Mouse (Mus musculus): ENCODE measurements around the gene Cadm4. TPM values are rescaled to one million over a fixed set of nuclear protein-coding genes. Genes with fewer than 3 reads are reported as not detected.
A peak's percentile ranks its signal among the peaks of the same experiment; 100 is the strongest.
"Not testable (repeated sequence)": the region's sequence is repeated elsewhere in the genome, so short reads cannot be mapped to it uniquely, and the experiment has no call there.

Cadm4 gene
- total and polyA plus RNA-seq, 3 experiments, result 14.0 to 20.4 (median 14.7) TPM

DNA sequence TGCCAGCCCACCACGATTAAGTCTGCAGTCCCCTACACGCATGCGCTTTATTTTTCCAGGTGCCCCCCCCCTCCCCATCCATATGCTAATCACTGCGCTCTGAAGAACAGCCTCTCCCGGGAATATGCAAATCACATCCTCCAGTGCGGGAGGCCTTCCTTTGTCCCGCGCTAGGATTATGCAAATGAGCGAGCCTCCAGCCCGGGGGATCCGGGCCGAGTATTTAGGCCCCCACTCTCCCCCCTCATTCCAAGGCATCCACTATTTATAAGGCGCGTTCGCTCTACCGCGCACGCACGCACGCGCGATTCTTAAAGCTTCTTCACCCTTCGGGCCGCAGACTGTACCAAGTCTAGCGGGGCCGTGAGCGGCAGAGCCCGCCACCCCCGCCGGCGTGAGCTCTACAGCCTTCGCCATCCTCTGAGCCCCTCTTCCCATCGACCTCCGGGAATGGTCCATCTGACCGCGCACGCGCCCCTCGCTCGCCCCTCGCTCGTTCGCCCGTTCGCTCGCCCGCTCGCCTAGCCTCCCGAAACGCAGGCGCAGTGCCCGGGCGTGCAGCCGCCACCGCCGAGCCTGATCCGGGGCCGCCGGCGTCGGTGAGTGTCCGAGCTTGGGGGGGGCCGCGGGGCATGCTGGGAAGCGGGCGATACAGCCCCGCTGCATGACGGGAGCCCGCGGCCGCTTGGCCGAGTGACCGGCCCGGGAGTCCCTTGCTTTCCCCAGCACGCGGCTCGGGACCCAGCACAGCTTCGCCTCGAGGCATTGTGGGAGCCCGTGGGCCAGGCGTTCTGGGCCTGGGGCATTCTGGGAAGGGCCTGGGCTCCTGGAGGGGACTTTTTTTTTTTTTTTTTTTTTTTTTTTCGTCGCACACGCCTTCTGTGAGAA is 25.3 kb downstream of the Cadm4 start, which contains the start of gene Zfp428:
Zfp428 (plus strand) TSS at position 169 of the 888 bp plus-strand sequence.
- under 1% methylated on average over 84 of the region's 84 CpGs for WGBS
- Histone ChIP-seq H3K27me3 (ENCODE audit: control insufficient read depth, insufficient read depth, low read length) (no peaks in the 10 kb centered on the region), H3K4me3 (peak within 1 kb of the TSS; percentile 92), H3K79me2 (replicated peaks; ENCODE audit: control insufficient read depth, insufficient read depth, low read length) (no peaks in the 10 kb centered on the region), H3K27ac (peak within 1 kb of the TSS; percentile 91), H3K9ac (ENCODE audit: low read depth, low read length) (peak within 1 kb of the TSS; percentile 95), H3K4me1 (ENCODE audit: control insufficient read depth, insufficient read depth, low read length) (0 out of 2 replicates have a peak, but pooled peaks cover 1% of the 10 kb centered on the region), H3K36me3 (ENCODE audit: control insufficient read depth, insufficient read depth, low read length) (no peaks in the 10 kb centered on the region)
- TF ChIP-seq CTCF (IDR thresholded peaks at IDR 0.05) (no peak), EP300 (IDR thresholded peaks at IDR 0.05; ENCODE audit: insufficient read depth, low read depth, low read length) (no peak), POLR2A (IDR thresholded peaks at IDR 0.05; ENCODE audit: insufficient read depth, low read depth, low read length) (peak; percentile 58)
- intact Hi-C loops (cut with DNase I), result loop anchor here (1.0 to 5.0 kb wide), 3 partner anchors 23 to 35 kb away; partner anchors contain the start of genes Cadm4 and Irgq
- peak; percentile 92 for DNase-seq

DNA sequence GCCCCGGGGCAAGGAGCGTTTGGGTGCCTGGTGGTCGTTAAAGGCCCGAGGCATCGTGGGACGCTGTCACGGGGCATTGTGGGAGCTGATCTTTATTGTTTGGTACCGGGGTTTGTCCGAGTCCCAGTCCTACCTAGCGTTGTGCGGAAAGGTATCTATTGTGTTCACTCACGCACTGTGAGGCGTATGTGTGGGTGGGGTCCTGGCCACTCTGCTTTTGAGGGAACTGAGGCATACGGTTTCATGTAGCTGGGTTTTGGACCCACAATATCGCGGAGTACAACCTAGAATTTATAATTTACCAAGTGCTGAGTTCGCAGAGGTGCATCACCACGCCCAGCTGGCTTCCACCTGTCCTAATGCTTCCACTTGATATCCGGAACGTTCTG is 25.9 kb downstream of the Cadm4 start:
- 2% methylated on average over 20 of the region's 20 CpGs for WGBS
- H3K4me1 ChIP-seq (ENCODE audit: control insufficient read depth, insufficient read depth, low read length), result 0 out of 2 replicates have a peak, but pooled peaks cover 1% of the 10 kb centered on the region
- no peaks in the 10 kb centered on the region for H3K27me3 ChIP-seq (ENCODE audit: control insufficient read depth, insufficient read depth, low read length)
- H3K79me2 ChIP-seq (replicated peaks; ENCODE audit: control insufficient read depth, insufficient read depth, low read length), result no peaks in the 10 kb centered on the region
- DNase-seq, result no peak
- H3K4me3 ChIP-seq, result peak overlapping the region; percentile 92
- TF ChIP-seq POLR2A (IDR thresholded peaks at IDR 0.05; ENCODE audit: insufficient read depth, low read depth, low read length) (no peak), CTCF (IDR thresholded peaks at IDR 0.05) (no peak), EP300 (IDR thresholded peaks at IDR 0.05; ENCODE audit: insufficient read depth, low read depth, low read length) (no peak)
- H3K9ac ChIP-seq (ENCODE audit: low read depth, low read length), result peak overlapping the region; percentile 95
- intact Hi-C loops (cut with DNase I), result loop anchor here (1.0 to 5.0 kb wide), 3 partner anchors 23 to 35 kb away; partner anchors contain the start of genes Cadm4 and Irgq
- H3K27ac ChIP-seq, result peak overlapping the region; percentile 91
- no peaks in the 10 kb centered on the region for H3K36me3 ChIP-seq (ENCODE audit: control insufficient read depth, insufficient read depth, low read length)

DNA sequence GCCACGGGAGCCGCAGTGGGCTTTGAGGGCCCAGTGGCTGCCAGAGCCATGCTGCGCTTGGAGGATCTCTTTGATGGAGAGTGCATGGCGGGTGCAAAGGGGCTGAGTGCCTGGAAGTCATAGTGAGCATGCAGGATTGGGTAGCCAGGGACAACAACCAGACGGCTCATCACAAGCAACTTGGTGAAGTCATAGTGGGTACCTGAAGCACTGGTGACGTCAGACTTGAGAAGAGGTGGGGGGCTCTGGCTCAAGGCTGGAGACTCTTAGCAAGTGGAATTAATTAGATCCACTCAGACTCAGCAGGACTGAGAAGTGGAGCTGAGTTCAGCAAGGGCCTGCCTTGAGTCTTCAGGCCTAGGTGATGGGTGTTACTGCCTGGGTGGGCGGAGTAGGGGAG is 30.5 kb downstream of the Cadm4 start, which contains the start of gene AC161166.1:
AC161166.1 (minus strand) TSS at position 101 of the 400 bp plus-strand sequence.
- intact Hi-C loops (cut with DNase I), result no loop called here
- WGBS, result 94% methylated on average over 7 of the region's 7 CpGs
- Histone ChIP-seq H3K79me2 (replicated peaks; ENCODE audit: control insufficient read depth, insufficient read depth, low read length) (no peaks in the 10 kb centered on the region), H3K36me3 (ENCODE audit: control insufficient read depth, insufficient read depth, low read length) (no peaks in the 10 kb centered on the region), H3K4me1 (ENCODE audit: control insufficient read depth, insufficient read depth, low read length) (0 out of 2 replicates have a peak, but pooled peaks cover 1% of the 10 kb centered on the region), H3K4me3 (no peak within 1 kb of the TSS), H3K27me3 (ENCODE audit: control insufficient read depth, insufficient read depth, low read length) (no peaks in the 10 kb centered on the region), H3K9ac (ENCODE audit: low read depth, low read length) (no peak within 1 kb of the TSS), H3K27ac (no peak within 1 kb of the TSS)
- DNase-seq, result no peak
- no peak for TF ChIP-seq POLR2A (IDR thresholded peaks at IDR 0.05; ENCODE audit: insufficient read depth, low read depth, low read length)
- no peak for TF ChIP-seq CTCF (IDR thresholded peaks at IDR 0.05)
- TF ChIP-seq EP300 (IDR thresholded peaks at IDR 0.05; ENCODE audit: insufficient read depth, low read depth, low read length), result no peak

DNA sequence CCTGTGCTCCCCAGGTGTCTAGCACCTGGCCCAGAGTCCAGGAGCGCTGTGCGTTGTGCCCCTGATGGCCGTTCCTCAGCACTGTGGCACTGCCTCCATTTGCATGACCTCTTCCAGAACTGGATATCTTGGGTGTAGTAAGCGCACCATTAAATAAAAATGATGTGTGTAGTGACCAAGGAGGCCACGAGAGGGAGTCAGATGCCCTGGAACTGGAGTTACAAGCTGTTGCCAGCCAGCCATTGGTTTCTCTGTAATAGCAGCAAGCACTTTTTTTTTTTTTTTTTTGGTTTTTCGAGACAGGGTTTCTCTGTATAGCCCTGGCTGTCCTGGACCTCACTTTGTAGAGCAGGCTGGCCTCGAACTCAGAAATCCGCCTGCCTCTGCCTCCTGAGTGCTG is 34.5 kb downstream of the Cadm4 start:
- H3K4me3 ChIP-seq; H3K4me1 ChIP-seq (ENCODE audit: control insufficient read depth, insufficient read depth, low read length); DNase-seq; H3K36me3 ChIP-seq (ENCODE audit: control insufficient read depth, insufficient read depth, low read length); H3K79me2 ChIP-seq (replicated peaks; ENCODE audit: control insufficient read depth, insufficient read depth, low read length); intact Hi-C loops (cut with DNase I); H3K27ac ChIP-seq; H3K9ac ChIP-seq (ENCODE audit: low read depth, low read length); H3K27me3 ChIP-seq (ENCODE audit: control insufficient read depth, insufficient read depth, low read length): not testable (repeated sequence)
- 82% methylated on average over 8 of the region's 8 CpGs for WGBS
- TF ChIP-seq CTCF (IDR thresholded peaks at IDR 0.05), result peak; percentile 32

DNA sequence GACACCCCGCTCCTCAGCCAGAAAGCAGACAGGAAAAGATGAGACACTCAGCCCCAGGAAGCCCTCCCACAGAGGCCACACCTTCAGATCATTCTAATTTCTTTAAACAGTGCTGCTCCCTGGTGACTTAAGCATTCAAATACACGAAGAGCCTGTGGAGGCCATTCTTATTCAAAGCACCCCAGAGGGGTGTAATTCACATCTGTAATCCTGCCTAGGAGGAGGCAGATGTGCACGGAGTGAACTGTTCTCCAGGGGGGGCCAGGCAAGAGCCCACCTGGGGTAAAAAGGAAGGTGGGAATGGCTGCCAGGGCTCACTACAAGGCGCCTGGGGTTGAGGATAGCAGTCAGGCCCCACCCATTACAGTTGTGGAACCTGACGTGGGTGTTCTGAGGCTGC is 35.3 kb downstream of the Cadm4 start:
- TF ChIP-seq EP300 (IDR thresholded peaks at IDR 0.05; ENCODE audit: insufficient read depth, low read depth, low read length), result no peak
- TF ChIP-seq CTCF (IDR thresholded peaks at IDR 0.05), result no peak
- TF ChIP-seq POLR2A (IDR thresholded peaks at IDR 0.05; ENCODE audit: insufficient read depth, low read depth, low read length), result no peak
- intact Hi-C loops (cut with DNase I), result no loop called here
- H3K27me3 ChIP-seq (ENCODE audit: control insufficient read depth, insufficient read depth, low read length), result no peaks in the 10 kb centered on the region
- H3K36me3 ChIP-seq (ENCODE audit: control insufficient read depth, insufficient read depth, low read length), result no peaks in the 10 kb centered on the region
- no peak overlapping the region for H3K27ac ChIP-seq
- no peak overlapping the region for H3K9ac ChIP-seq (ENCODE audit: low read depth, low read length)
- no peaks in the 10 kb centered on the region for H3K4me1 ChIP-seq (ENCODE audit: control insufficient read depth, insufficient read depth, low read length)
- H3K4me3 ChIP-seq, result no peak overlapping the region
- H3K79me2 ChIP-seq (replicated peaks; ENCODE audit: control insufficient read depth, insufficient read depth, low read length), result no peaks in the 10 kb centered on the region
- 56% methylated on average over 5 of the region's 5 CpGs for WGBS
- no peak for DNase-seq

DNA sequence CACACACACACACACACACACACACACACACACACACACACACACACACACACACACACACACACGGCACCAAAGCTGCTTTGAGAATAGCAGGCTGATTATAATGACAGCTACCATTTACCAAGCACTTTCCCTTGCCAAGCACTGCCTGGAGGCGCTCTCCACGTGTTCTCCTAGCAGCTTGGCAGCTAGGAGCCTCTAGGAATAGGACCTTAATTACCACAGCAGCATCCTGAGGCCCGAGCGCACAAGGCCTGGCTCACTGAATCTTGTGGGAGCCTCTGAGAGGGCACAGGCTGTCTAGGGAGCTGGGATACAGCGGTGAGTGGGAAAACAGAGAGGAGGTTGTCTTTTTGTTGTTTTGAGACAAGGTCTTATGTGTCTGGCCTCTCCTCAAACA is 35.8 kb downstream of the Cadm4 start:
- intact Hi-C loops (cut with DNase I), result no loop called here

More for the DNA sequence above, 35.8 kb downstream of the Cadm4 start:
- Histone ChIP-seq H3K4me3 (no peak overlapping the region), H3K9ac (ENCODE audit: low read depth, low read length) (no peak overlapping the region), H3K27me3 (ENCODE audit: control insufficient read depth, insufficient read depth, low read length) (no peaks in the 10 kb centered on the region), H3K36me3 (ENCODE audit: control insufficient read depth, insufficient read depth, low read length) (no peaks in the 10 kb centered on the region), H3K27ac (no peak overlapping the region), H3K79me2 (replicated peaks; ENCODE audit: control insufficient read depth, insufficient read depth, low read length) (no peaks in the 10 kb centered on the region), H3K4me1 (ENCODE audit: control insufficient read depth, insufficient read depth, low read length) (no peaks in the 10 kb centered on the region)
- 60% methylated on average over 6 of the region's 6 CpGs for WGBS
- peak in 1 of 2 experiments; percentile 40 for DNase-seq
- TF ChIP-seq CTCF (IDR thresholded peaks at IDR 0.05), result no peak

Measured in heart, adult 2 months (tissue).